Mouse (Mus musculus) spleen, adult 2 months (tissue): ENCODE results near the gene H2-DMa. TPM values are rescaled to one million over a fixed set of nuclear protein-coding genes. Genes with fewer than 3 reads are reported as not detected.

Experiments used
- DNase-seq, 2 experiments: peaks; one replicate each; pipeline versions ENCODE4 v3.0.0 to v3.0.0-alpha.2; 2012 to 2021; ENCODE audit warnings: low spot score in 2 of 2, low read depth in 1 of 2
- H3K27ac ChIP-seq: fragments of 200-500 bp; 2 replicates; pipeline ENCODE4 v1.5.1; 2012; ENCODE audit warnings: low read length, inconsistent platforms; ENCODE audit not compliant: insufficient read depth
- H3K27me3 ChIP-seq: fragments of 200-500 bp; 2 replicates; pipeline ENCODE4 v1.6.1; 2012; ENCODE audit warnings: mild to moderate bottlenecking, moderate library complexity, low read length, inconsistent platforms; ENCODE audit not compliant: control insufficient read depth, insufficient read depth
- H3K36me3 ChIP-seq: fragments of 200-500 bp; 2 replicates; pipeline ENCODE4 v1.6.1; 2012; ENCODE audit warnings: mild to moderate bottlenecking, low read length, inconsistent platforms; ENCODE audit not compliant: control insufficient read depth, insufficient read depth
- H3K4me1 ChIP-seq: fragments of 200-500 bp; 2 replicates; pipeline ENCODE4 v1.6.1; 2011; ENCODE audit warnings: inconsistent platforms; ENCODE audit not compliant: control insufficient read depth, insufficient read depth, insufficient read length
- H3K4me3 ChIP-seq: fragments of 200-500 bp; 2 replicates; pipeline ENCODE4 v1.5.1; 2011; ENCODE audit warnings: mild to moderate bottlenecking, inconsistent platforms; ENCODE audit not compliant: insufficient read depth, insufficient read length; ENCODE audit errors: extremely low read depth
- CTCF ChIP-seq: fragments of 200-500 bp; IDR thresholded peaks from 2 replicates; pipeline ENCODE4 v1.5.1; 2011; ENCODE audit warnings: mild to moderate bottlenecking, inconsistent platforms; ENCODE audit not compliant: insufficient read depth, insufficient read length, insufficient replicate concordance; ENCODE audit errors: extremely low read depth
- POLR2A ChIP-seq: fragments of 200-500 bp; IDR thresholded peaks from 2 replicates; pipeline ENCODE4 v1.6.1; 2011; ENCODE audit warnings: low read depth, low read length, inconsistent platforms
- WGBS: fragments of 180-500 bp; shearing (Covaris S2); methylation state at CpG from one replicate; pipeline ENCODE4 v1.1.7; 2018; 5-methylcytosine and 5-hydroxymethylcytosine counted together
- polyA plus RNA-seq: library from polyadenylated mRNA; depleted of rRNA; stranded (reverse); fragments of >200 nt; gene quantifications from 2 replicates; pipeline ENCODE4 v1.2.3, GENCODE M21; 2012

Gene H2-DMa
- polyA plus RNA-seq, 1 experiment = 302 TPM

- Histone ChIP-seq H3K4me1 (peaks cover 16% of the 10 kb centered on the region; the same call in 1 of the 2 replicates), H3K4me3 (peak within 1 kb of the TSS; percentile 75), H3K36me3 (peaks cover 12% of the 10 kb centered on the region), H3K27me3 (no peaks in the 10 kb centered on the region), H3K27ac (peak within 1 kb of the TSS; percentile 99)
- peak; percentile 73 for TF ChIP-seq POLR2A
- no peak for TF ChIP-seq CTCF
- peak; percentile 91 to 98 for DNase-seq
- WGBS = under 1% methylated on average over 66 of the region's 75 CpGs
Observed at GRCm38 (mm10) chr17:34122188-34122984, 3.0 kb downstream of the H2-DMa start, which contains the start of gene Brd2. TSS of gene Brd2 (minus strand) at chr17:34122634.

- H3K4me1 ChIP-seq = peaks cover 21% of the 10 kb centered on the region; the same call in 1 of the 2 replicates
- DNase-seq = no peak
- 1% methylated on average over 7 of the region's 7 CpGs for WGBS
- peak overlapping the region; percentile 91; the same call in 1 of the 2 replicates for H3K27ac ChIP-seq
- TF ChIP-seq POLR2A (no peak), CTCF (no peak)
- H3K4me3 ChIP-seq = peak overlapping the region; percentile 72
- no peaks in the 10 kb centered on the region for H3K27me3 ChIP-seq
- peaks cover 11% of the 10 kb centered on the region for H3K36me3 ChIP-seq
Observed at GRCm38 (mm10) chr17:34123111-34123510, 3.8 kb downstream of the H2-DMa start.

- no peak for TF ChIP-seq POLR2A
- no peak for TF ChIP-seq CTCF
- peak overlapping the region; percentile 72 for H3K4me3 ChIP-seq
- peaks cover 24% of the 10 kb centered on the region; the same call in 1 of the 2 replicates for H3K4me1 ChIP-seq
Observed at GRCm38 (mm10) chr17:34123518-34123917, 4.2 kb downstream of the H2-DMa start.

GRCm38 (mm10) chr17:34124649-34125048 lies 5.3 kb downstream of the H2-DMa start:
- Histone ChIP-seq H3K36me3 (peaks cover under 1% of the 10 kb centered on the region; the same call in 1 of the 2 replicates), H3K27ac (no peak overlapping the region), H3K4me3 (no peak overlapping the region), H3K4me1 (peaks cover 34% of the 10 kb centered on the region; the same call in 1 of the 2 replicates), H3K27me3 (no peaks in the 10 kb centered on the region)
- WGBS = 28% methylated on average over 6 of the region's 6 CpGs
- DNase-seq = no peak
- TF ChIP-seq CTCF (no peak), POLR2A (no peak)

More at GRCm38 (mm10) chr17:34123518-34123917, 4.2 kb downstream of the H2-DMa start:
- H3K27me3 ChIP-seq = no peaks in the 10 kb centered on the region
- peak overlapping the region; percentile 30 for H3K27ac ChIP-seq
- DNase-seq = no peak
- WGBS = 18% methylated on average over 2 of the region's 2 CpGs
- peaks cover 8% of the 10 kb centered on the region for H3K36me3 ChIP-seq

GRCm38 (mm10) chr17:34126826-34127420 lies 7.6 kb downstream of the H2-DMa start:
- 68% methylated on average over 9 of the region's 9 CpGs for WGBS
- TF ChIP-seq POLR2A (no peak), CTCF (no peak)
- no peaks in the 10 kb centered on the region for H3K36me3 ChIP-seq
- H3K4me1 ChIP-seq = peaks cover 41% of the 10 kb centered on the region; the same call in 1 of the 2 replicates
- H3K4me3 ChIP-seq = no peak overlapping the region
- no peaks in the 10 kb centered on the region for H3K27me3 ChIP-seq
- no peak overlapping the region for H3K27ac ChIP-seq
- DNase-seq = no peak

- Histone ChIP-seq H3K4me3 (no peak overlapping the region), H3K27me3 (no peaks in the 10 kb centered on the region), H3K4me1 (peaks cover 41% of the 10 kb centered on the region; the same call in 1 of the 2 replicates), H3K36me3 (no peaks in the 10 kb centered on the region), H3K27ac (0 out of 2 replicates have a peak overlapping the region, but pooled peaks have one; percentile 17)
- WGBS = 15% methylated on average over 6 of the region's 6 CpGs
- peak in 1 of 2 experiments; percentile 82 for DNase-seq
- no peak for TF ChIP-seq CTCF
- TF ChIP-seq POLR2A = no peak
Observed at GRCm38 (mm10) chr17:34127475-34127874, 8.1 kb downstream of the H2-DMa start.
